Mouse (Mus musculus): ENCODE results near the gene Slc7a1. TPM values are rescaled to one million over a fixed set of nuclear protein-coding genes. Genes with fewer than 3 reads are reported as not detected.

Gene Slc7a1
- polyA plus RNA-seq, 1 experiment from 2014 or later, result 26.9 TPM

DNA sequence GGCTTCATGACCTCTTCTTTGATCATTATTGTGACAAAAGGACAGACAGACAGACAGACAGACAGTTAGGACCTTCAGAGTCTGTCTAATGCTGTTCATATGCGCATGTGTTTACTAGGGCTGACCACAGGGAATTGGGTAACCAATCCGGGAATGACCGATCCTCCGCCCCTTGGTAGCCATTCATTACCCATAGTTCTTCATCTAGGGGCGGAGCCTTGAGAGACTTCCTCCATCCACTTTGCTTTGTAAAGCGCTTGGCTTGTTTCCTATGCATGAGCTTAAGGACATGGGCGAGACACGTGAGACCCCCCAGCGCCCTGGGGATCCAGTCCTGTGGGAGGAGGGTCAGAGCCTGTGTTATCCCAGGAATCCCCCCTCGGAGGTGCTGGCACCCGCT lies 96.7 kb downstream of the Slc7a1 start:
- ATAC-seq, result no peak
- 86% methylated on average over 11 of the region's 11 CpGs for WGBS
- H3K4me2 ChIP-seq (replicated peaks), result no peak overlapping the region
- H3K4me3 ChIP-seq (replicated peaks), result peak overlapping the region; percentile 13; the same call in 1 of the 2 replicates
- H3K27ac ChIP-seq, result no peak overlapping the region
- peaks cover 38% of the 10 kb centered on the region for H3K36me3 ChIP-seq
- H3K9me3 ChIP-seq, result no peaks in the 10 kb centered on the region
- no peak overlapping the region for H3K9ac ChIP-seq (replicated peaks)
- no peaks in the 10 kb centered on the region for H3K27me3 ChIP-seq
- H3K4me1 ChIP-seq (replicated peaks), result no peaks in the 10 kb centered on the region

DNA sequence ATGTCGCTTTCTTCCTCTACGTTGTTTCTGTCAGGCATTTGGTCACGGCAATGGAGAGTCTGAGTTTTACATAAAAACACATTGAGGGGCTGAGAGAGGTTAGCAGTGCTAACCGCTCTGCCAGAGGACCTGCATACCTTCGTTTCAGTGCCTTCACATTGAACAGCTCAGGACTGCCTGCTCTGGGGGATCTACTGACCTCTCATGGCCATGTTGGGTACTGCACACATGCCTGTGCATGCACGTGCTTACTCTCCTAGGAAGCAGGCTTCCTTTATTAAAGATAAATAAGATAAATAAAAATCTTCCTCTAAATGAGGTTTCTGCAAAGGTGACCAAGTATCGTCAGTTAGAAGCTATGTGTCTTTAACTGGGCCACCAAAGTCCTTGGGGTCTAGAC lies 106.4 kb downstream of the Slc7a1 start:
- Histone ChIP-seq H3K27me3 (no peaks in the 10 kb centered on the region), H3K9me3 (peaks cover 3% of the 10 kb centered on the region; the same call in 1 of the 2 replicates), H3K36me3 (peaks cover 31% of the 10 kb centered on the region), H3K27ac (no peak overlapping the region), H3K4me2 (replicated peaks) (no peak overlapping the region), H3K9ac (replicated peaks) (no peak overlapping the region), H3K4me3 (replicated peaks) (no peak overlapping the region), H3K4me1 (replicated peaks) (0 out of 2 replicates have a peak, but pooled peaks cover 4% of the 10 kb centered on the region)
- WGBS, result 86% methylated on average over 7 of the region's 7 CpGs
- no peak; the same call in 1 of the 2 replicates for ATAC-seq

DNA sequence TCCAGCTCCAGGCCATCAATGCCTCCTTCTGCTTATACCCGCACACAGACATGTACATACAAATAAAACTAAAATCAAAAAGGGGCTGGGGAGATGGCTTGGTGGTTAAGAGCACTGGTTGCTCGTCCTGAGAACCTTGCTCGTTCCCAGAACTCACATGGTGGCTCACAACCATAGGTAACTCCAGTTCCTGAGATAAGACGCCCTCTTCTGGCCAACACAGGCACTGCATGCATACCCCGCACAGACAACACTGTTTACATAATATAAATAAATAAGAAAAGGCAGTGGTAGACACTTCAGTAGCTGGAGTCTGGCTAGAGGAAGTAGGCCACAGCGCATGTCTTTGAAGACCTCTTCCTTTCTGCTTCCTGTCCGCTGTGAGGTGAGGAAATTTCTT lies 106.8 kb downstream of the Slc7a1 start:
- peaks cover 26% of the 10 kb centered on the region for H3K36me3 ChIP-seq
- H3K9ac ChIP-seq (replicated peaks), result no peak overlapping the region
- 88% methylated on average over 7 of the region's 7 CpGs for WGBS
- no peaks in the 10 kb centered on the region for H3K27me3 ChIP-seq
- no peak for ATAC-seq
- peaks cover 3% of the 10 kb centered on the region; the same call in 1 of the 2 replicates for H3K9me3 ChIP-seq
- no peak overlapping the region for H3K27ac ChIP-seq
- no peak overlapping the region for H3K4me2 ChIP-seq (replicated peaks)
- H3K4me3 ChIP-seq (replicated peaks), result no peak overlapping the region
- H3K4me1 ChIP-seq (replicated peaks), result 0 out of 2 replicates have a peak, but pooled peaks cover 4% of the 10 kb centered on the region

DNA sequence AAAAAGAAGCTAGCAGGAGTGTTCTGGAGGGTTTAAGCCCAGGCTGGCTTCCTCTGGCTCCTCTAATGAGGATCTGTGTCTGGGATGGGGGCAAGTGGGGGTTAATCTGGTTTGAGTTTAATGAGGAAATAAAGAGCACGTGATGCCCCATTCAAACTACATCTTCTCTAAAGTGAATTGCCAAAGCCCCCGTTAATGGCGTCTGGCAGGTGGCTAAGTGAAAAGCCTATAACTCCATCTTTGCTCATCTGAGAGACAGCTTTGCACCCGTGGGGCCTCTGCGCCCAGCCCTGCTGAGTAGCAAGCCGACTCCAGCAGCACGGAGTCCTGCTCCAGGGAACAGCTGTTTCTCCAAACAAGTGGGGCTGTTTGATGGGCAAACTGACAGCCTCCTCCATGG lies 109.8 kb downstream of the Slc7a1 start:
- H3K4me3 ChIP-seq (replicated peaks), result no peak overlapping the region
- H3K27ac ChIP-seq, result no peak overlapping the region; the same call in 1 of the 2 replicates
- 0 out of 2 replicates have a peak, but pooled peaks cover 4% of the 10 kb centered on the region for H3K4me1 ChIP-seq (replicated peaks)
- H3K9me3 ChIP-seq, result peaks cover 3% of the 10 kb centered on the region; the same call in 1 of the 2 replicates
- H3K9ac ChIP-seq (replicated peaks), result no peak overlapping the region
- peaks cover 18% of the 10 kb centered on the region; the same call in 1 of the 2 replicates for H3K36me3 ChIP-seq
- H3K27me3 ChIP-seq, result no peaks in the 10 kb centered on the region
- ATAC-seq, result peak; percentile 53; the same call in 1 of the 2 replicates
- no peak overlapping the region for H3K4me2 ChIP-seq (replicated peaks)
- 50% methylated on average over 7 of the region's 7 CpGs for WGBS

DNA sequence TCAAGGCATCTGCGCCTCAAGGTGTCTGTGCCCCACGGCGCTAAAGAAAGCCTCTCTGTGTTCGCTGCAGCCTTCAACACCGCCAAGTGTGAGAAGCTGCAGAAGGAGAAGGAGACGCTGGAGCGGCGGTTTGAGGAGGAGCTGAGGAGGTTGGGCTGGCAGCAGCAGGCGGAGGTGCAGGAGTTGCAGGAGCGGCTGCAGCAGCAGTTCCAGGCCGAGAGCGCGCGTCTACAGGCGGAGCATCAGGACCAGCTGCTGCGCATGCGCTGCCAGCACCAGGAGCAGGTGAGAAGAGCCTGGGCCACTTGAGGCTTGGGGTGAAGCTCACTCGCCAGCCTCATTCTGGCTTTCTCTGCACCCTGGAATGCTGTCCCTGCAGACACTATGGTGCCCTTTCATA lies 110.9 kb downstream of the Slc7a1 start:
- Histone ChIP-seq H3K9me3 (peaks cover 3% of the 10 kb centered on the region; the same call in 1 of the 2 replicates), H3K36me3 (peaks cover 18% of the 10 kb centered on the region; the same call in 1 of the 2 replicates), H3K4me2 (replicated peaks) (no peak overlapping the region), H3K4me3 (replicated peaks) (no peak overlapping the region), H3K9ac (replicated peaks) (no peak overlapping the region), H3K4me1 (replicated peaks) (0 out of 2 replicates have a peak, but pooled peaks cover 4% of the 10 kb centered on the region), H3K27me3 (no peaks in the 10 kb centered on the region), H3K27ac (no peak overlapping the region)
- ATAC-seq, result no peak
- 79% methylated on average over 18 of the region's 18 CpGs for WGBS

DNA sequence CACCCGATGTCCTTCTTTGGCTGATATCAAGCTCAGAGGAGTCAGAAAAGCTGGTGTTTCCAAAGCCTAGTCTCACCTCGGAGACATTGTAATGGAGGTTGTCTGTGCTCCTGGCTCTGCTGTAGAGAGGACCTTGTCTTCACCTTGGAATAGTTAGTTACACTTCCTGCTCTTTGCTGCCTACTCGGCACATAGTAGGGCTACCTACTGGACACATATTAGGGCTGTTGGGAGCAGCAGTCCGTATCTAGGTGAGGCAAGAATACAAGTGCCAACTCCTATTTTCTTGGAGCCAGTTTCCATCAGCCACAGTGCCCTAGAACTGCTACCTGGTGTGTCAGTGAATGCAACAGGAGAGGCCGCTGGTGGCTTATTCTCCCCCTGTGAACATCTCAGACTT lies 112.2 kb downstream of the Slc7a1 start:
- Histone ChIP-seq H3K4me1 (replicated peaks) (0 out of 2 replicates have a peak, but pooled peaks cover 4% of the 10 kb centered on the region), H3K4me3 (replicated peaks) (no peak overlapping the region), H3K36me3 (peaks cover 18% of the 10 kb centered on the region; the same call in 1 of the 2 replicates), H3K27ac (no peak overlapping the region), H3K9ac (replicated peaks) (no peak overlapping the region), H3K27me3 (no peaks in the 10 kb centered on the region), H3K9me3 (peaks cover 3% of the 10 kb centered on the region; the same call in 1 of the 2 replicates), H3K4me2 (replicated peaks) (no peak overlapping the region)
- ATAC-seq, result no peak
- 97% methylated on average over 5 of the region's 5 CpGs for WGBS

DNA sequence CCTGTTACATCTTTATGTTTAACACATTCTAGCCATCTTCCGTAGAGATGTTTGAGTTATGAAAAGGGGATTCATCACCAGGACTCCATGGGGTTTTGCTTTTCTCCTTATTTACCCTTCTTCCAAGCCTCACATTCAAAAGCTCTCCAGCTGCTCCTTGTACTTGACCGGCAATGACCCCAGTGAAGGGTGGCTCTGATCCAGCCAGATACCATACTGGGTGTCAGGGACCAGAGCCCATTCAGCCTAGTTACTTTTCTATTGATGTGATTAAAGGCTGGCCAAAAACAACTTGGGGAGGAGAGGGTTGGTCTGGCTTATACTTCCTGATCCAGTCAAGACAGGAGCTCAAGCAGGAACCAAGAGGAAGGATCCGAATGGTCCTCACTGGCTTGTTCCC lies 116.1 kb downstream of the Slc7a1 start:
- no peak for ATAC-seq
- WGBS, result 85% methylated on average over 3 of the region's 3 CpGs
- Histone ChIP-seq H3K36me3 (peaks cover 2% of the 10 kb centered on the region; the same call in 1 of the 2 replicates), H3K27me3 (no peaks in the 10 kb centered on the region), H3K9me3 (no peaks in the 10 kb centered on the region; the same call in 1 of the 2 replicates), H3K4me3 (replicated peaks) (no peak overlapping the region), H3K4me2 (replicated peaks) (no peak overlapping the region), H3K4me1 (replicated peaks) (no peaks in the 10 kb centered on the region), H3K27ac (no peak overlapping the region), H3K9ac (replicated peaks) (no peak overlapping the region)

DNA sequence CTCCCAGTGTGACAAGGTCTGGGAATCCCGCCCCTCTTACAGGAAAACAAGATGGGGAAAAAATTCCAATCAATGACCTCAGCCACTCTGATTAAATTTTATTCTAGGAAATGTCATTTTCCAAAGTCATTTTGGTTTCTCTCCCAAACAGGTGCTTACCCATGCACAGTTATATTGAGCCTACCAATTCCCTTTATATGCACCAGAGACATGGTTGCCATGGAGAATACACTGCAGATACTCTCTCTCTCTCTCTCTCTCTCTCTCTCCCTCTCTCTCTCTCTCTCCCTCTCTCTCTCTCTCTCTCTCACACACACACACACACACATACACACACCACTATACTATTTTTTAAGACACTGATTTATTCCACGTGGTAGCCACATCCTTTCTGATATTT lies 116.5 kb downstream of the Slc7a1 start:
- H3K27ac ChIP-seq, result no peak overlapping the region
- ATAC-seq, result no peak
- H3K9ac ChIP-seq (replicated peaks), result no peak overlapping the region
- no peak overlapping the region for H3K4me3 ChIP-seq (replicated peaks)
- WGBS, result 76% methylated on average over 2 of the region's 2 CpGs
- no peak overlapping the region for H3K4me2 ChIP-seq (replicated peaks)
- peaks cover 5% of the 10 kb centered on the region; the same call in 1 of the 2 replicates for H3K36me3 ChIP-seq
- H3K9me3 ChIP-seq, result no peaks in the 10 kb centered on the region; the same call in 1 of the 2 replicates
- H3K4me1 ChIP-seq (replicated peaks), result no peaks in the 10 kb centered on the region
- no peaks in the 10 kb centered on the region for H3K27me3 ChIP-seq

DNA sequence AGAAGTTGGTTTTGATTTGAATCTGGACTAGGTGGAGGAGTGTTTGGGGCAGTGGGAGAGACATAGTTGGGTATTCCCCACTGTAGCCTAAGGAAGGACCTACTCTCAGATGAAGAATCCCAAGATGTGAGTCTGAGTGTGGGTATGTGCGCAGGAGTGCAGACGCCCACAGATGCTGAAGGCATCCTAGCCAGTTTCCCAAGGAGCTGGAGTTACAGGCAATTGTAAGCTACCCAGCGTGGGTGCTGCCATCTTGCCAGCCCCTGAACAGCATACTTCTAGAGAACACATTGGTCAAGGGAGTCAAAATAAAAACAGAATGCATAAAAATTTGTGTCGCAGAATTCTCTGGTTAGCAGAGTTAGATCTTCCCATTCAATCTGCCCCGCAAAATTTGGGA lies 117.1 kb downstream of the Slc7a1 start:
- 93% methylated on average over 5 of the region's 5 CpGs for WGBS
- no peak for ATAC-seq
- Histone ChIP-seq H3K9me3 (no peaks in the 10 kb centered on the region; the same call in 1 of the 2 replicates), H3K9ac (replicated peaks) (no peak overlapping the region), H3K4me3 (replicated peaks) (no peak overlapping the region), H3K27ac (no peak overlapping the region), H3K36me3 (peaks cover 5% of the 10 kb centered on the region; the same call in 1 of the 2 replicates), H3K4me2 (replicated peaks) (no peak overlapping the region), H3K27me3 (no peaks in the 10 kb centered on the region), H3K4me1 (replicated peaks) (no peaks in the 10 kb centered on the region)

DNA sequence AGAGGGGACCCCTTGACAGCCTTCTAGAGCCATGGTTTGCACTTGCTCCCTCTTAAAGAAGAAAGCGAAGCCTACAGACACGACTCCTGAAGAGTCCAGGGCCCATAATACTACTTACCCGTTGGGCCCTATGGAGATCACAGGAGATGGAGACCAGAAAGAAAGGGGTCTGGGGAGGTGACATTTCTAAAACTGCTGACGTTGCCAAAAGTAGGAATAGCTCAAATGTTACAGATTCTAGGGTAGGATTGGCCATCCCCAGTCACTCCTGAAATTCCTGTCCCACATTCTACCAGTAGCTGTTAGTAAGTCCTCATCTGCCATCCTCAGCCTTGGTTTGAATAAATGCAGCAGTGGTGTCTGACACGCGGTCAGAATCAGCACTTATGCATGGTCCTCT lies 117.6 kb downstream of the Slc7a1 start:
- no peaks in the 10 kb centered on the region; the same call in 1 of the 2 replicates for H3K9me3 ChIP-seq
- 88% methylated on average over 6 of the region's 6 CpGs for WGBS
- H3K4me1 ChIP-seq (replicated peaks), result no peaks in the 10 kb centered on the region
- ATAC-seq, result no peak
- no peak overlapping the region for H3K9ac ChIP-seq (replicated peaks)
- no peak overlapping the region for H3K4me3 ChIP-seq (replicated peaks)
- H3K27ac ChIP-seq, result no peak overlapping the region
- H3K36me3 ChIP-seq, result peaks cover 5% of the 10 kb centered on the region; the same call in 1 of the 2 replicates
- no peaks in the 10 kb centered on the region for H3K27me3 ChIP-seq
- H3K4me2 ChIP-seq (replicated peaks), result no peak overlapping the region

DNA sequence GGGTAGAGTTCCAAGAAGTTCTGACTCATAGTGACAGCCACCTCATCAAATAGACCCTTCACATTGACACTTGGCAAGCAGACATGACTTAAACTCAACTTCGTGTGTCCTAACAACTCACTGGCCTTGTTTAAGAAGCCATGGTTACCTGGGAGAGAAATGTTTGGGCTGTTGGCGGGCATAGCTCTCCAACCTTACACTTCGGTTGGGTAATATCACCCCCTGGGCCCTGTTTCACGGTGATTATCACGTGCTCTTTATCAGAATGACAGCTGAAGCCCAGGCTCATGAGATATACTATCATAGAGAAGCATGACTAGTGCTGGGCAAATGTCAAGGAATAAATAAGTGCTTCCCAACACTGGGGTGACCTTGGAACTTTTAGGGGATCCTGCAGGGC lies 119.4 kb downstream of the Slc7a1 start:
- no peaks in the 10 kb centered on the region; the same call in 1 of the 2 replicates for H3K9me3 ChIP-seq
- H3K36me3 ChIP-seq, result peaks cover 5% of the 10 kb centered on the region; the same call in 1 of the 2 replicates
- no peak overlapping the region for H3K4me3 ChIP-seq (replicated peaks)
- no peak for ATAC-seq
- 84% methylated on average over 5 of the region's 5 CpGs for WGBS
- H3K27ac ChIP-seq, result no peak overlapping the region
- no peaks in the 10 kb centered on the region for H3K27me3 ChIP-seq
- no peak overlapping the region for H3K9ac ChIP-seq (replicated peaks)
- H3K4me2 ChIP-seq (replicated peaks), result no peak overlapping the region
- H3K4me1 ChIP-seq (replicated peaks), result no peaks in the 10 kb centered on the region

DNA sequence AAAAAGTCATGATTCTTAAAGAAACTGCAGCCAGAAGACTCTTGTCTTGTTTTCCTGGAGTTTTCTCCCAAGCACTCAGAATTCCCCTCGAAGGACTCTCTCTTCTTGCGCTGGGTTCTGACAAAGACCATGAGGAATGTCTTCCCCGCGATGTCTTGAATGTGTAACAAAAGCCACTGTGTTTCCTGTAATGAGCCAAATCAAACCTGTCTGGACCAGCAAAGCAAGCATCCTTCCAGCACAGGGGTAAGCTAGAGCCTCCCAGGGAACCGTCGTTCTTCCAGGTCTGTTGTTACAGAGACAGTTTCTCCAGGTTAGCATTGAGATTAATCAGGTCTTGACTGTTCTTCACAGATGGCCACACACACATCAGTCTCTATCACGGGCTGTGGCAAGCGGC lies 121.5 kb downstream of the Slc7a1 start:
- H3K27me3 ChIP-seq, result no peaks in the 10 kb centered on the region
- 86% methylated on average over 8 of the region's 8 CpGs for WGBS
- H3K4me3 ChIP-seq (replicated peaks), result no peak overlapping the region
- no peaks in the 10 kb centered on the region for H3K4me1 ChIP-seq (replicated peaks)
- no peak overlapping the region for H3K9ac ChIP-seq (replicated peaks)
- peaks cover 5% of the 10 kb centered on the region; the same call in 1 of the 2 replicates for H3K36me3 ChIP-seq
- H3K4me2 ChIP-seq (replicated peaks), result no peak overlapping the region
- ATAC-seq, result no peak
- no peaks in the 10 kb centered on the region; the same call in 1 of the 2 replicates for H3K9me3 ChIP-seq
- H3K27ac ChIP-seq, result no peak overlapping the region
